Mouse (Mus musculus): ENCODE measurements around the gene Dnmbp. TPM values are rescaled to one million over a fixed set of nuclear protein-coding genes. Genes with fewer than 3 reads are reported as not detected.

Gene Dnmbp
- 7.3 TPM for polyA plus RNA-seq (2017; shearing (Covaris generic))

GRCm38 (mm10) chr19:43939769-43940689 lies at the start of gene Dnmbp:
Gene Dnmbp, minus strand, starts transcription at chr19:43940191.

DNA sequence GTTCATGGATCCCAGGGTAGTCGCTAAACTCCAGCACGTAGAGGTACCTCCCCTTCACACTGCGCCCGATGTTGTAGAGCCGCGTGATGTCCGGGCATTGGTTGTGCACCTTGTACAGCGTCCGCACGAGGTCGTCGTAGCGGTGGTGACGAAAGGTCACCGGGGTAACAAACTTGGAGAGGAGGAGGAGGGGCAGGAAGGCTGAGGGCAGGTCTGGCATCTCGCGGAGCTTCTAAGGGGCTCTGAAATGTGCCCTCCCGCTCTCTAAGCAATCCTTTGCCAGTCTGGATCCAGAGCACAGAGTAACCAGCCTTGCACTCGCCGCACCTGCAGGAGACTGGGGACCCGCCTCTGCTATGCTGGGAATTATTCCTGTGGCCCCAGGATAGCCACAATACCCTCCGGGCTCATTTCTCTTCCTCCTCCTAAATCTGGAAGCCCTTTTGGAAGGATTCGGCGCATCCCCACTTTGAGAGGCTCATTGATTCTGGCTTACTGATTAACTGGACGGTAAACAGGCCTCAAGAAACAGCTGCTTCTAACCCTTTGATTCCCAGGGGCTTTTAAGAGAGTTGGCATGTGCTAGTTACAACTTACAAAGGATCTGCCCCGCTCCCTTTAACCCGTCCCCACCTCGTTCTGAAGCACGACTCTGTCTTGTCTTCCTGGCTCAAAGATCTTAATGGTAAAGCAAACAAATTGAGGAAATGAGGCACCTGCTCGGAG lies 46.2 kb upstream of the Dnmbp start, which contains the start of gene Cpn1:
TSS of gene Cpn1 (minus strand) at position 488 of the 726 bp plus-strand sequence.

Other genes with a start within 250 kb of the Dnmbp start
- gene Cutc, start 187.2 kb downstream of the Dnmbp start, polyA plus RNA-seq (2017; shearing (Covaris generic)) = 16.9 TPM
- gene Cox15, start 187.2 kb downstream of the Dnmbp start, polyA plus RNA-seq (2017; shearing (Covaris generic)) = 31.5 TPM
- 0.07 TPM for gene Abcc2, start 158.0 kb downstream of the Dnmbp start, polyA plus RNA-seq (2017; shearing (Covaris generic))
- not detected for gene Cpn1, start 46.4 kb upstream of the Dnmbp start, polyA plus RNA-seq (2017; shearing (Covaris generic))
- not detected for gene Cyp2c23, start 89.0 kb upstream of the Dnmbp start, polyA plus RNA-seq (2017; shearing (Covaris generic))
- 5.2 TPM for gene Erlin1, start 129.6 kb upstream of the Dnmbp start, polyA plus RNA-seq (2017; shearing (Covaris generic))
- 88.7 TPM for gene Chuk, start 167.3 kb upstream of the Dnmbp start, polyA plus RNA-seq (2017; shearing (Covaris generic))
- 34.2 TPM for gene Cwf19l1, start 195.7 kb upstream of the Dnmbp start, polyA plus RNA-seq (2017; shearing (Covaris generic))
- gene Bloc1s2, start 206.3 kb upstream of the Dnmbp start, polyA plus RNA-seq (2017; shearing (Covaris generic)) = 119 TPM

Measured in CD4-positive, CD25-positive, alpha-beta regulatory T cell (primary cell).